Mouse (Mus musculus) liver, embryonic 14.5 days (tissue): ENCODE measurements around the gene Pcca.
"Not testable (repeated sequence)": the region's sequence is repeated elsewhere in the genome, so short reads cannot be mapped to it uniquely, and the experiment has no call there.

ENCODE experiments used
- CTCF ChIP-seq: IDR thresholded peaks from 2 replicates; pipeline ENCODE4 v1.5.1; 2016; ENCODE audit warnings: antibody characterized with exemption, low read depth, control low read depth
- EP300 ChIP-seq: IDR thresholded peaks from 2 replicates; pipeline ENCODE4 v1.6.1; 2016; ENCODE audit warnings: antibody characterized with exemption, low read depth

GRCm38 (mm10) chr14:122584087-122584486, 50.0 kb downstream of the Pcca start:
- TF ChIP-seq CTCF, EP300: not testable (repeated sequence)
